Mouse (Mus musculus): ENCODE results near the gene Slc35f1.

The Slc35f1 gene

DNA sequence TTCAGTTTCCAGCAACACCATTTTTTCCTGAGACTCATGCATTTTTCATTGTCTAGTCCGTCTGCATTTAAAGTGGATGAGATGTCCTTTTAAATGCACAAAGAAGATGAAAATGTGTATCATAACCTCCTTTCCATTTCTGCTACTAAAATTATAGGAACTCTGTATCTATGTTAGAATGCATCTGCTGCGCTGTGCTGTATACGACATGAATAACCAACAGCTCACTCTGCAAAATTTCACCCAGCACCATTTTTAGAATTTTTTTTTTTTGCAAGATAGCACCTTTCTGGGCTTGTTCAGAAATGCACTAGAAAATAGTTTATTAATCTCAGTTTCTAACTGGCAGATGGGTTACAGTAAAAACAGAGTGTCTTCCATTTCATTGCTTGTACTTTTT is 236.0 kb downstream of the Slc35f1 start:
- DNase-seq (ENCODE audit: low read depth, low spot score) = peak; percentile 85

DNA sequence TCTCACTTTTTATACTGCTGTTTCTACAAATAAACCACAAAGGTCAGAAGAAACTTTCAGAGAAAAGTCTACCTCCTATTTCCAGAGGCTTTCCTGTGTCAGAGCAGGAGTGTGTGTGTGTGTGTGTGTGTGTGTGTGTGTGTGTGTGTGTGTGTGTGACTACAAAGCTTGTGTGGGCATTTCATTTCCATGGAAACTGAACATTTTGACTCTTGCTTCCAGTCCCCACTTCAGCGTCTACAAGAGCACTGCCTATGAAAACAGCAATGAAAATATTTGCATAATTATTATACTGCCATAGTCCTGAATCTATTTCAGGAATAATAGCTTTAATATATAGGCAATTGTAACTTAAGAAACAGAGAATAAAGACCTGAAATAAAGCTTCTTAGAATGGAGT is 241.8 kb downstream of the Slc35f1 start:
- DNase-seq (ENCODE audit: low read depth, low spot score) = no peak

DNA sequence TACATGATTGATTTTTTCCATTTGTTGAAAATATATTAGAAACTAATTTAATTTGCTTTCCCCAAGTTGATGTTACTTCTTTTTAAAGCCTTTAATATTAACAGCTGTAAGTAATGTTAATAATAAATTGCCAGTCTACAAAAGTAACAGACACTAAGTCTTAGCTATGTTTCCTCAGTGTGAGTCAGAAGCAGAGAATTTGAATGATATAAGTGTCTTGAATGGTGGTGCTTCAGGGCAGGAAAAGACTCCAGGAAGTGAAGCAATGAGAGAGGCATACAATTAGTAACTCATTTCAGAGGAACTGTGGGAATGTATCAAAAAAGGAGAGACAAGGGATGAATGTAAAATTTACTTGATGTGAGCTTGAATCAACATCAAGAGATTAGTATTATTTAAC is 244.3 kb downstream of the Slc35f1 start:
- no peak for DNase-seq (ENCODE audit: low read depth, low spot score)

DNA sequence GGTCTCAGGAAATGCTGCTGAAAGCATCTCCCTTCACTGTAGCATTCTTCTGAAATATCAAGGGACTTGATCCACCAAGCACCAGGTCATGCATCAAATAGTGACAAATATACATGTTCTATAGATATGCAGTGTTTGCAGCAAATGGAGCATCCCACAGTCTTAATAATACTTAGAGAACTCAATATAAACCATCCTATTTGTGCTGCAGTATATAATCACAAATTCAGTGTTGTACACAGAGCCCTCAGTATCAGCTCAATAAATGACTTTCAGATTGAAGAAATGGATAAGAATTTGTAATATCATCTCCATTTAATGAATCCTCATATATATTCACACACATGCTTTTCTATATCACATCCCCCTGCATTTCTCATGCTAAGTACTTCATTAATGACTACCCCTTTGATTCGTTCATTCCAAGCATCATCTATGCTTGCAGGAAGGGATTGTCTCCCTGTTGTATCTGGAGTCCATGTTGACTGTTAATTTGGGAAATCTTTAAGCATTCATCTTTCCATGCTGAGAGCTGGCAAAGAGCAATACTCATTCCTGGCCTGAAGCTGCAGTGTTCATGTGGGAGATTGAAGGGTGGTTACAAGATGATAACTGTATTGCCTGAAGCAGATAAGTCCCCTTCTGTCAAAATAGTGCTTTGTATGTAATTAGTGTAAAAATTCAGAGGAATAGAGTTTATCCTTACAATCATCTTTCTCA is 249.9 kb downstream of the Slc35f1 start:
- DNase-seq (ENCODE audit: low read depth, low spot score) = no peak

DNA sequence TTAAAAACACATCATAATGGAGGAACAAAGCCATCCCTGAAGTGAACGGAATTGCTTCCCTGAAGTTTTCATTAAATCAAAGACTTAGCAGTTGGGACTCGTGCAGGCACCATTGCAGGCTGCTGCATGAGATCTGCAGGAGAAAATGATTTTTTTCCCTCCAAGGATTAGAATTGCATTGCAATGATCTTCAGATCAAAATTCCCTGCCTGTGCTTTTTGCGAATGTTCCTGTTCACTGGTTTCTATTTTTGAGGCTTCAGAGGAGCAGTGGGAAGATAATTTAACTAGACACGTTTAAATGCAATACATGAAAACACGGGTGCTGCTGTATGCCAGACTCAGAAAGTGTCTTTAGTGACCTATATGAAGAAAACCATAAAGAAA is 250.5 kb downstream of the Slc35f1 start:
- DNase-seq (ENCODE audit: low read depth, low spot score) = peak; percentile 55

DNA sequence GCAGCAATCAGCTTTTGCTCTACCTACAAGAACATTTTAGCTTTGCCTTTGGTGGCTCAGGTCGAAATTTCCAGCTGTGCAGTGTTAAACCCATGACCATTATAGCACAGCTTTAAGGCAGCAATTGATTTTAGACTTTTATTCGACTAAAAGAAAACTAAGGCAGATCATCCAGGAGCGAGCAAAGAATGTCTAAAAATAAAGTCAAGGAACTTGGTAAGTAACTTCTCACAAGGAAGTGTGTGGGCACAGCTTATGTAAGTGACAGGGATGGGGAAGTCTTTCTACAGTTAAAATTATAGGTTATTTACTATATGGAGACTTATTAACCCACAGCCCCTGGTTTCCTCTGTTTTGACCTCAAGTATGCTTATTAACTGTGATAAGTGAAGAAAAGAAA is 262.2 kb downstream of the Slc35f1 start:
- DNase-seq (ENCODE audit: low read depth, low spot score) = peak; percentile 83

DNA sequence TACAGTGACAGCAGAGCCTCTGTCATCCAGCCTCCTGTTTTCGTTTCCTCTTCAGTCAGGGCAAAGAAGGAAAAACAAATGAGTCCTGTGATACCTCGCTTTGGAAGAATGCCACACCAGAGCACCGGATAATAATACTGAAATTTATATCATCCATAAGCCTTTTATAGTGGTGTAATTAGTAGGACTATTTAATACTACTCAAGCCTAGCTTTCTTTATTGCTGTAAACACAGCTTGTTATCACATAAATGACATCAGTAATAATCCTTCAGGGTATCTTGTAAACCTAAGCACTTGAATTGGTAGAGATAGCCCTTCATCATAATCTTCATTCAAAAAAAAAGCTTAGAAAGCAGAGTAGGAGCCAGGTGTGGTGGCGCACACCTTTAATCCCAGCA is 266.4 kb downstream of the Slc35f1 start:
- DNase-seq (ENCODE audit: low read depth, low spot score) = no peak

DNA sequence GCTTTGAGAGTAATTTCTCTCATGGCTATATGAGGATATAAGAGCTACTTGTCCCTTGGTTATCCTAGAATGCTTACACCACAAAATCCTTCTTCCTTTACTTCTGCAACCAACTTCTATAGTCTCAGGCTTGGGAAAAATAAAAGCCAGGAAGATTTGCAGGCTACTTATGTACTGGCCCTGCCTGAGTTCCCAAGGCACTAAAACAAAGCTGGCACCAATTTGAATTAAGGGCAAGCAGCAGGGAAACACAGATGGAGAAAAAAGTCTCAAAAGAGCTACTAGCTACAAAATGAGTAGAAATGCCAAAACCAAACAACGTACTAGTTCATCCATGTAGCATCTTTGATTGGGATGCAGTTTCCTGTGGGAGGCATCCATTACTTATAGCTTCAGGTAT is 288.9 kb downstream of the Slc35f1 start:
- DNase-seq (ENCODE audit: low read depth, low spot score) = no peak

DNA sequence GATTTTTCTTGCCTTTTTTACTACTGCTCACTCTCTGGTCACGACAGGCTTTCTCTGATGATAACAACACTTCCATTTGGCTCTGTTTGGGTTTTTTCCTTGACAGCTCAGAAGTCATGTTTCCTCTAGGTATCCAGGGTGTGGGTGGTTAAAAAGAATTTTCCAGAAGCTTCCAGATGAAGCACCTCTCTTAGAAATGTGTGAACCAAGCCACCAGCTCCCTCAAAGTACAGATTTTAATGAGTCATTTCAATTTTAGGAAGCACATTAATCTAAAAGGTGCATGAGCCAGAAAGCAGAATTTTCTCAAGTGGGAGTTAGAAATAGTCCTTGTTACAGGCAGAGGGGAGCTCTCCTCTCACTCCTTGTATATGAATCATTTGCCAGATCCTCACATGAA is 292.5 kb downstream of the Slc35f1 start:
- DNase-seq (ENCODE audit: low read depth, low spot score) = peak; percentile 94

DNA sequence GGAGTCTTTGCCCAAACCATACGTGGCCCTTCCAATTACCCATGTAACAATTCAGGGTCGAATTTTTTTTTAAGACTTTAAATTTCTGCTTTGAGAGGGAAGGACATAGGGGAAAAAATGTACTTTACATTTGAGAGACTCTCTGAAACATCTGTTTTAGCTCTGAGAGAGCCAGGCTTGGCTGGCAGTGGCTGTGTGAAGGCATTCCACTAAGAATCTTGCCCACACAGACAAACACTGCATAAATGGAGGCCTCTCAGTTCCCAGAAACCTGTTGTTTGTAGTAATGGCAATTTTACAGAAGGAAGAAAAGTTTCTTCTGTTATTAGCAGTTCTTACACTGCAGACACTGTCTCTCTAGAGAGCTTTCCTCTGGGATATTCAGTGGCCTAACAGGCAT is 301.9 kb downstream of the Slc35f1 start:
- peak; percentile 43 for DNase-seq (ENCODE audit: low read depth, low spot score)

DNA sequence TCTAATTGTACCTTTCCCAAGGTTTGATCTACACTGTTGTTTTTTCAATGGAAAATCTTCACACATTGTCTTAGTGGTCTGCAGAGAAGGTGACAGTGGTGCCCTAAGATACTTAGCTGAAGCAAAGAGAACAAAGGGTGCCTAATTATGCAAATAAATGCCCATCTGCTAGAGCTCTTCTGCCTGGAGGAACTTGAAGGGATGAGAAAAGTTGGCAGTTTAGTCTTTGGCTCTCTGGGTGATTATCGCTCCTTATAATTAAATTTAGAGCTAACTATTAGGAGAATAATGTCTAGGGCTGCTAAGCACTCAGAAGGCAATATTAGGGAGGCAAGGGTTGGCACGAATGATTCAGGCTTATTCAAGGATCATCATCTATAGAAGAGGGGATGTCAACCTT is 306.6 kb downstream of the Slc35f1 start:
- DNase-seq (ENCODE audit: low read depth, low spot score) = no peak

DNA sequence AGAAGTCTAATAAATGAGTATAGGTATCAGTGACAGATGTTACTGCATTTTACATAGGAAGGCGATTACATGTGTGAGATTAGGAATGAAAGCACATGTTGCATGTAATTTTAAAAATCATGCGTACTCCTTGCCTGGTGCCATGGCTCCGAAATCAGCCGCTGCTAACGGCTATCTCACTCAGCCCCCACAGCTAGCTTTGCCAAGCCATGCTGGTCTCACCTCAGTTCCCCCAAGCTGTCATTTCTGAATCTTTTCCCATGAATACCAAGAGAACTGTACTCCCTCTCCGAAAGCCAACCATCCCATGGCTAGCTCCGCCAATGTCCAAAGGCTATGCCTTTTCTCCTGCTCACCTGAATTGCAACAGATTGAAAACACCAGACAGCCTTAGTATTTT is 310.8 kb downstream of the Slc35f1 start:
- DNase-seq (ENCODE audit: low read depth, low spot score) = no peak

DNA sequence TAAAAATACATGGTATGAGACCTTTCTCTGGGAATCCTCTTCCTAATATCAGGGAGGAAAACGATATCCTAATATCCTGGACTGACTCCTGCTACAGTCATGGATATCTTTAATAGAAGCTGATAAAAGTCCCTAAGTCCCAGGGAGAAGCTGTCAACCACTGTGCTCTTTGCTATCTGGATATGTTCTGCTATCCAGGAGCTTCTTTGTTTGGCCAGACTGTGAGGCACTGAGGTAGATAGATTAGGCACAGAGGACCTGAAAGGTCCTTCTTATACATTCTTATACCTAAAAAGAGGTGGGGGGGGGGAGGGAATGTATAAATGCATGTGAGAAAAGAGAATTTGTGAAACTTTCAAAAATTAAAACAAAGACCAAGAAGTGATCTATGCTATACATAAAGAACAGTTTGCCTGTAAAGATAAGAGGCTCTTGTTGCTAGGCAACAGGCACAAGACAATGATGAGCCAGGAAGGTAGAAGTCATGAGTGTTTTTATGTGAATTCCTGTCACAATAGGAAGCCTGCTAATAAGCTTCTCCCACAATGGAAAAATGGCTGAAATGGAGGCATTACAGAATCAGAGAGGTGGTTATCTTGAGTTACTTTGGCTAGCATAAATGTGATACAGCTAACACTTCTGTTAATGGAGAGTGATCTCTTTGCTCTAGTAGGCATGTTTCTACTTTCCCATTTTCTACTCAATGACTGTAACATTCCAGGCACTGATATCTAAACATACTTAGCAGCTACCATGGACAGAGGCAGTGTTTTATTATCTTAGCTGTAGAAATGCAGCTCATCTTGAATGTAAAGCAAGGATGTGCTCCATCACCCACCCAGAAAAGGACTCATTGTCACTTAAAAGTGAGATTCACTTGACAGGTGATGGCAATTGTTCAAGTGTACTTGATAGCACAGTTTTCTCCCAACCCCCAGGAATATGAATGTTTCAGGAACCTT is 316.2 kb downstream of the Slc35f1 start:
- DNase-seq (ENCODE audit: low read depth, low spot score) = no peak

DNA sequence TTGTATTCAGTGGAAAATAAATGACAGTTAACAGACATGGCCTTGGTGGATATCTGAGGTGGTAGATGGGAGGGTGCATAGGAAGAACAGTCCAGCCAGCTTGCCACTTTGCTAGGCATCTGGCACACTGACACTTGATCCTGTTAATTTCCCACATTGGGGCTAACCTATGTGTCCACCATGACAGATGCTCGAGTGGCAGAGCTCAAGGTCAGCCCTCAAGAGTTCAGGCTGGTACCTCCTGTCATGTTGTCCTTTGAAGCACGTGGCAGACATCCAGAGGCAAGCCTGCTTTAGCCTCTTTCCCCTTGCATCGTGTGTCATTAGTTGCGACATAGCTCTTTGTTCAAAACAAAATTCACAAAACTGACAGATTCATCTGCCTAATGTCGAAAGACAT is 323.5 kb downstream of the Slc35f1 start:
- DNase-seq (ENCODE audit: low read depth, low spot score) = no peak

DNA sequence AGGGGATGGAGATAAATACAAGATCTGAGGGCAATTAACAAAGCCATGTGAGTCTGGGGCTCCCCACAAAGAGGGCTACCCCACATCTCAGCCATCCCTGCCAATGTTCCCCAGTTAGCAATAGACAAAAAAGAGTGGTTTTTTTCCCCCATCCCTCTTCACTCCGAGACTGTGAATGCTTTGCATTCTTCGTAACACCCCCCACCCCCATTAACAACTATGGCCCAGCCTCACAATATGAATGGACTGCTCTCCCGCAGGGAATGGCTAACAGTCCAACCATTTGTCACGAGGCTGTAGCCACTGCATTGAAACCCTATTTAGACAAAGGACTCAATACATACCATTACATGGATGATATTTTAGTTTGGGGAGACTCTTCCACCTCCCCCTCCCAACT is 338.1 kb downstream of the Slc35f1 start:
- DNase-seq (ENCODE audit: low read depth, low spot score) = no peak

DNA sequence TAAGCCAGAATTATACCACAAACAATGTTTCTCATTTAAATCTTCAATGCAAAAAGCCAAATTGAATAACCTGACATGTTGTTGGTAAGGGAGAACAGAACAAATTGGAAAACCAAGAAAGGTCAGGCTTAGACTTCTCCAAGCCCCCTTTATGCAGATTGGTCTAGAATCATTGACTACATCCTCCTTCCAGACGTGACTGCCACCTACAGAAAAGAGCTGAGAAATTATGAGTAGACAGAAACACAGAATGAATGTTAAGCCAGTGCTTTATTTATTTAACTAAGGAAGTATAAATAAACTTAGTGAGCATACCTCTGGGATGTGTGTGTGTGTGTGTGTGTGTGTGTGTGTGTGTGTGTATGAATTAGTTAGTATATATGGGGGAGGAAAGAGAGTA is 344.9 kb downstream of the Slc35f1 start:
- DNase-seq (ENCODE audit: low read depth, low spot score) = no peak

DNA sequence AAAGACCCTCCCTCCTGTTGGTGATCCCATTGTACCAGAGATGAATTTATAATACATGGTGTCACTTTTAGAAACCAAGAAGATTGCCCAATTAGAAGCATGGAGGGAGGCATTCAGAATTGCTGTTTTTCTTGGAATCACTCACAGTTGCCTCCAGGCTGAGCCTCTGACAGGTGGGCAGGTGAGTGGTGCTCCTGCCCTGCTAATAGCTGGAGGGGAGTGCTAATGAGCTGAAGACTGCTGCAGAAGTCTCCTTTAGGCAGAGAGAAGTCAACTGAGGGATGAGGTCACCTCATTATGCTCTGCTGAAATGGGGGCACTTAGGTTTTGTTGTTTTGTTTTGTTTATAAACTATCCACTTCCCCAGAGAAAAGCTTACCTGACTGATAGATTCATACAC is 355.6 kb downstream of the Slc35f1 start:
- no peak for DNase-seq (ENCODE audit: low read depth, low spot score)

DNA sequence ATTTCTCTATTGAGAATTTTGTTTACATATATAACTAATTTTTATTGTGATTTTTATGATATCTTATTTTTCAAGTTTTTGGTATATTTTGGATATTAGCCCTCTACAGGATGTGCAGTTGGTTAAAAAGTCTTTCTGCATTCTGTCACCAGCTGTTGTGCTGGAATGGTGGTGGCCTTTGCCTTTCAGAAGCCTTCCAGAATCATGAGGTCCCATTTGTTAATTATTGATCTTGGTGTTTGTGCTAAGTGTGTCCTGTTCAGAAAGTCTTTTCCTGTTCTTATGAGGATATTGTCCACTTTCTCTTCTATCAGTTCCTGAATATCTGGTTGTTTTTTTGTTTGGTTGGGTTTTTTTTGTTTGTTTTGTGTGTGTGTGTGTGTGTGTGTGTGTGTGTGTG is 362.2 kb downstream of the Slc35f1 start:
- no peak for DNase-seq (ENCODE audit: low read depth, low spot score)

DNA sequence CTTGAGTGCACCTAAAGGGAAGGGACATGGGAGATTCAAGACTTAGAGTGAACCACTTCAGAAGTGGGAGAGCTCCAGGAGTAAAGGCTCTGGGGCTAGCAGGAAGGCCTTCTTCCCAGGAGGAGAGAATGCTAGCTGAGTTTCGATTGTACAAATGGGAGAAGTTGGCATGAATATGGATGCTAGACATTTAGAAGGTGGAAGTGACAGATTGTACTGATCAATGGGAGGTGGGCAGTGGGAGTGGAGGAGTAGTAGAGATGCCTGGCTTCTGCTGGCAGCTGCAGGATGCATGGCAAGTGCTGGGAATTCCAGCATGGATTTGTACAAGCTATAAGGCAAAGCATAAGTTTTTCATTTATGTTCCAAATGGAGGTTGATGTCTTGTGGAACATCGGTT is 370.4 kb downstream of the Slc35f1 start:
- peak; percentile 55 for DNase-seq (ENCODE audit: low read depth, low spot score)

DNA sequence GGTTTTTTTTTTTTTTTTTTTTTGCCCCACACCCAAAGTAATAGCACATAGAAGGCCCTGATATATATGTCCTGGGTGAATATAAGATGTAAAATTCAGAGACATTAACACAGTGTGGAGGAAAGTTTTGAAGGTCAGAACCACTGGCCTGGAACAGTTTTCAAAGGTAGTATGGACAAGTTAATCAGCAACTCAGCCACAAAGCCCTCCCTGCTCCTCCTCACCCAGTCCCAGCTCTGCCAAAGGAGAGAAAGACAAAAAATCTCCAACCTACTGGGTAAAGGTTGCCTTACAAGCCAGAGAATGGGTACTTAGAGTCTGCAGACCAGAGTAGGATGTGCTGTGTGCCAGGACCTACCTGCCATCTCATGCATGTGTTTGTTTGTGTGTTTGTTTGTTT is 372.4 kb downstream of the Slc35f1 start:
- DNase-seq (ENCODE audit: low read depth, low spot score) = no peak

DNA sequence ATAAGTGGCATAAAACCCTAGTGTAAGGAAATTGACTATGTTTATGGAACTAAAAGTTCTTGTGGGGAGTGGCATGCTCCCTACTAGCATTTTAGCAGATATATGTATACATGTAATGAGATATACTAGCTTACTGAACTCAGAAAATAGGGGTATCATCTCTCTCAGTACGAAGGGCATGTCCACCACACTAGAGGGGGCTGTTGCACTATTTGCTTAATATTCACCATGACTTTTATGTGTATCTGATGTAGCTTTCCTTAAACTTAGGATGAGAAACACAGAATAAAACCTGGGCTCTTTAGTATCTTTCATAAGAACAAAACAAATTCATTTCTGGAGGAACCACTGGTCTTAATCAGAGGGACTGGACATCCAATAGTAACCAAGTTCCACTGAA is 397.5 kb downstream of the Slc35f1 start:
- no peak for DNase-seq (ENCODE audit: low read depth, low spot score)

DNA sequence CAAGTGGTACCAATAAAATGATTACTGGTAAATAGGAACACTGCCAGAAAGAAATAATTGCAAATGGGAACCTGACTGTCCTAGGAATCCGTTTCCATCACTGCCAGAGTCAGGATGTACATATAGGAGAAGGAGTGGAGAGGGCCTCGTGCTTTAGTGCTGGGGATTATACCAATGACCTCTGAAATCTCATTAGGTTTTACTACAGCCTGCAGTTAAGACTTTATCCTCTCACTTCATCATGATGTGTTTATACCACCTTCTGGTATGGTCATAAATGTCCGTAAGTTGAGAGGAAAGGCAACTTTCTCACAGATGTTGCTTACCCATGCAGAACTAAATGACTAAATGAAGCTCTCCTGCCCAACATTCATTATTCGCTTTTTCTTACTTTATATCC is 401.2 kb downstream of the Slc35f1 start:
- DNase-seq (ENCODE audit: low read depth, low spot score) = no peak

DNA sequence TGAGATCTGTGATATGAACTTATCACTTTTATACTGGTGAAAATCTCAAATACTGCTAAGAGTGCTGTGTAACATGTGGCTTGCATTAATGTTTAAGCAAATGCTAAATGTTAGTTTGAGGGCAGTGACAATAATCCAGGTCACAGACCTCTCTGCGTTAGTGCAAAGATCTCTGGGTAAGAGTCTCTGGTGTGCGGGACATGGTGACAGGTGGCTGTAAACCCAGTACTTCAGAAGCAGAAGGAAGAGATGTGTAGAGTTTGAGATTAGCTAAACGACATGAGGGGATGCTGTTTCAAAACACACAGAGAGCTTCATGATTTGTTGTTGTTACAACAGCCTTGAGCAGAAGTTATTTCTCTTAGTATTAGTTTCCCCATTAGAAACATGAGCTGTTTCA is 406.1 kb downstream of the Slc35f1 start:
- no peak for DNase-seq (ENCODE audit: low read depth, low spot score)

All from telencephalon, adult 2 months (tissue).